Mouse (Mus musculus): Measurements from ENCODE around the gene Ptger1. TPM values are rescaled to one million over a fixed set of nuclear protein-coding genes. Genes with fewer than 3 reads are reported as not detected.

Gene Ptger1
- polyA plus RNA-seq (2012; rRNA removed): 1.3 and 1.4 TPM in 2 replicates

DNA sequence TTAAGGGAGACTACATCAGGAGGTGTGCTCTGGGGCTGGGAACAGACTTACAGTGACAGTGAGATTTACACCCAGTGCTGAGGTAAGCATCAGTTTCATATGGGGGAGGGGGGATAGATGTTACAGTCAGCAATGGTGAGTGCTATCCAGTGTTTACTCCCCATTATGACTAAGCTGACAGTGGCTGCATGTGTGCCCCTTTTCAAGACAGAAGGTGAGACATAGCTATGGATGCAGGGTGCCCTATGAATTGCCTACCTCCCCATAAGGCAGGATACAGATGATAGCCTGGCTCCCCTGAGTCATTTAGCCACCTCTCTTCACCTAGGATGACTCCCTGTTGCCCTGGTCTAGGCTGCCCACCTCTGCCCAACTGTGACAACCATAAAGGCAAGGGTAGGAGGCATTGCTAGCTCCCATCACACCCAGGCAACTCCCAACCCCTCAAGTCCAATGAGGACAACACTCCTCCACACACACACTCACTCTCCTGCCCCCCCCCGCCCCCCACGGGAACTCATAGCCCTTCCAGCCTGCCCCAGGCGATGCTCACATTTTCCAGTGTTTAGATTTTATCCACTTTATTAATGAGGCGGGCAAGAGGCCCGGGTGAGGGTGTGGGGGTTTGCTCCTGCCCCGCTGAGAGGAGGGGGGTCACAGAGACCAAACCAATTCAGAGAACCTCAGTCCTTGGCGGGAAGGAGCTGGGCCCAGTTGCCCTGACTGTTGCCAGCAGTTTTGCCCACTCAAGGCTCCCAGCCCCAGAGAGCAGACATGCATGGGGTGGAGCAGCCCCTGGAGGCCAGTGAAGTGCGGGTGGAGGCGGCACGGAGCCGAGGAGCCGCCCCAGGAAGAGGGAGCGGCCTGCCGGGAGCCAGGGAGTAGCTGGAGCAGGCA, at the start of gene Ptger1:
Gene Ptger1, plus strand, starts transcription at position 710 of the 897 bp plus-strand sequence.
- DNase-seq (ENCODE audit: low read depth): no peak

DNA sequence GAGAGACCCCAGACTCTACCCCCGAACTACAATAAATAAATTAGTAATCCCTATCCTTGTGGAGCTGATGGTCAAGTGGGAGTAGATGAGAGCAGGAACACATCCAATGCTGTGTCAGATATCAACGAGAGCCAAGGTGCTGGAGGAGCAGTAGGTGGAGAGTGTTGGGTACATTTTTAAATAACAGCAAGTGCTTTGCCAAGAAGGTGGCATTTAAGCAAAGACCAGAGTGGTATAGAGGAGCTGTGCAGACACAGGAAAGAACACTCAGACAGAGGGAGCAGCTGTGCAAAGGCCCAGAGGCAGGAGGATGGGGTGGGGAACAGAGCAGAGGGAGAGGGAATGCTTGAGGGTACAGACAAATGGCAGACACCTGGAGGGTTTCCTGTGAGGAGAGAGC, 49.4 kb upstream of the Ptger1 start:
- no peak for DNase-seq (ENCODE audit: low read depth)

DNA sequence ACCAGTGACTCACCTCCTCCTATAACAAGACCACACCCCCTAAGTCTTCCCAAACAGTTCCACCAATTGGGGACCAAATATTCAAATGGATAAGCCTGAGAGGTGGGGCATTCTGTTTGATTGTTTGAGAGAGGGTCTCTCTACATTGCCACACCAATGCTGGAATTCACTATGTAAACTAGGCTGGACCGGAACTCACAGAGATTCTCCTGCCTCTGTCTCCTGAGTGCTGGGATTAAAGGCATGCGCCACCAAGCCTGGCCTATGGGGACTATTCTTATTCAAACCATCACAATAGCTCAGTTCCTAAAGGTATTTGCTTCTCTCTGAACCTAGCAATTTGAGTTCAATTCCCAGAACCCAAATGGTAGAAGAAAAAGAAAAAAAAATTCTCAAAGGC, 47.9 kb upstream of the Ptger1 start:
- DNase-seq (ENCODE audit: low read depth): no peak

DNA sequence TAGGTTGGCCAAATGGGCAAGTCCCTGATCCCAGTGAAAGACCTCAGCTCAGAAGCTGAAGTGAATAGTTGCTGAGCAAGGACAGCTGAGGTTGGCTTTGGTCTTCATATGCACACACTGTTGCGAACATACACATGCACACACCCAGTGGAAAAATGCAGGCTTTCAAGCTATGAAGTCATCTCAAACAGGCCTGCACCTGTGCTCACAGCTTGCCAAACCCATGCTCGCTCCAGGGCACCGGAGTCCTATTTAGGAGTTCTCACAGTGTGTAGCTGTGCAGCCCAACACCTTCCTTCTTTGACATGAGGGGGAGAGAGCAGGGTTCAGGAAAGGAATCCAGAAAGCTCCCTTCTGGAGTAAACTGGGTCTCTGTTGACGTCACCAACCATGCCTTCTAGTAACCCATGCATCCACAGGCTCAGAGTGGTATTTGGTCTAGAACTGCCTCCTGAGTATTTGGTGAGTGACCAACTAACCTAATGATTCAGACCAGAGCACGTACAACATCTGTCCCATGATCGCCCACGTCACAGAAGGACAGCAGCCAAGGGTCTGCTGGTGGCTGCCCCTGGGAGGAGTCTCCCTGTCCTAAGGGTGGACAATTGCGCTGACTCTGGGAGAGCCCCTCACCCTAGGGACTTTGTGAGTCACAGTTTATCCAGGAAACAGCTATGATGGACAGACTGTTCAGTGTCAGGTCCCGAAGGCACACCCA, 46.8 kb upstream of the Ptger1 start:
- peak; percentile 83 for DNase-seq (ENCODE audit: low read depth)

DNA sequence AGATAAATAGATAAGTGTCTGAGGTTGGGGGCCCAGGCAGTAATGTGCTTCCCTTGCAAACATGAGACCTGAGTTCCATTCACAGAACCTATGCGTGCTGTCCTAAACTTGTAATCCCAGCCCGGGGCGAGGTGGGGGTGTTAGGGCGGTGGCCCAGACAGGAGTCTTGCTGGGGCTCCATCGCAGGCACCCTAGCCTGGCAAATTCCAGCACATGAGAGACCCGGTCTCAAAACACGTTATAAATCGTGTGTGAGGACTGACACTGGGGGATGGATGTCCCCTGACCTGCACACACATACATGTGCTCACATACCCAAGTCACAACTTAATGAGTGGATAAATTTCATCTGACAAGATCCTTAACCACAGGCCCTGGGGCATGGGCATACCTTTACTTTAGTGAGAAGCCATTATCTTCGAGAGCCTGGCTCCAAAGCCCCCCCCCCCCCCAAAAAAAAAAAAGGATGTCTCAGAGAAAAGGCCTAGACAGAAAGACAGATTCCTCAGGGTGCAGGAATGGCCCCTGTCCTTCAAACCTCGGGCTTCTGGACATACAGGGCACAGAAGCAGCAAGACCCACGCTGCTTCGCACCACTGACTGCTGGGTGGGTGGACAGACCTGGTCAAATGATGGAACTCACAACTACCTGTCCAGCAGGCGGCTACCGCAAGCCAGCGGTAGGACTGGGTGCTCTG, 44.6 kb upstream of the Ptger1 start:
- DNase-seq (ENCODE audit: low read depth): no peak

DNA sequence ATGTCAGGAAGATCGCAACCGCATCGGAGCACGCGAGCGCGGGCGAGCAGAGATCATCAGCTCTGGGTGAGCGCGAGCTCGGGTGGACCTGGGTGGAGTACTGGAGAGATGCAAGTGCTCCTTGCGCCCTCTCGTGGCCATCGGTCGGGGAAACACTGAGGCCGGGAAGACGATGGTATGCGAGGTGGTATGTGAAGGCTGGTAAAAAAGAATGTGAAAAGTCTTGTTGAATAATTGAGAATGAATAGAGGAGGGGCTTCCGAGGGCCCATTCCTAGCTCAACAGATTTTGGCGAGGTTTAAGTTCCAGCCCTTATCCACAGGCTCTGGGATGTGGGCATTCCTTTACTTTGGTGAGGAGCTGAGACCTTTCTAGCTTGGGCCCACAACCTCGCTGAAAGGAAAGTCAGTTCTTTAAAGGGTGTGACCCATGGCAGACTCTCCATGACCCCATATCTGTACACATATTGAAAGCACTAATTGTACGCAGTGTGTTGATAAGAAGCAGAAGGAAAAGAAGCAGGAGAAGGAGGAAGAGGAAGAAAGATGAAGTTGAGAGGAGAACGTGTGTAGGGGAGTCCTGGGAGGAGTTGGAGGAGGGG, 44.0 kb upstream of the Ptger1 start:
- no peak for DNase-seq (ENCODE audit: low read depth)

DNA sequence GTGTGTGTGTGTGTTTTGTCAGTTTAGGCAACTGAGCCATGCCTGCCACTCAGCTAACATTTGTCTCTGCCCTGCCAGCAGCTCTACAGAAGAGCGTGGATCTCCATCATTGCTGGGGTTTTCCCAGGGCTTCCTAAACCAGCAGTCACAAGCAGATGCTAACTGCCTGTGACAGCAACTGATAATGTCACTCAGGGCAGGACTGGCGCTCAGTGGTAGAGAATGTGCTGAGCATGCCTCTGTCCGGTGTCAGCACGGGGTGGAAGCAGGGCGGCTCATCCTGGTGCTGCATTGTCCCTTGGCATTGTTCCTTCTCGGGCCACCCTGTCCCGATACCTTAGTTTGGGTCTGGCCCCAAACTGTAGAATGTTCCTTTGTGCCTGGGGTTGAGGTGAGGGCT, 42.9 kb upstream of the Ptger1 start:
- no peak for DNase-seq (ENCODE audit: low read depth)

DNA sequence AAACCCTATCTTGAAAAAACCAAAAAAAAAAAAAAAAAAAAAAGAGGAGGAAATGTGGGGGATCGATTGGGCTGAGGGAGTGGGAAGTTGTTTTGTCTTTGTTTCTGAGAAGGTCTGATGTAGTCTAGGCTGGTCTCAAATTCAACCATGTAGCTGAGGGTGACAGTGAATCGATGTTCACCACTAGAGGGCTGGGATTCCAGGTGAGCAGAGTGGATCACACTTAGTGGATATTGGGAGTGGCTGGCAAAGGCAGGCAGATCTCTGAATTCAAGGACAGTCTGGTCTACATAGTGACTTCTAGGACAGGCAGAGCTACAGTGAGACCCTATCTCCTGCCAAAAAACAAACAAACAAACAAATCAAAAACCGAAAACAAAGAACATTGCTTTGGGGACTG, 41.7 kb upstream of the Ptger1 start:
- no peak for DNase-seq (ENCODE audit: low read depth)

DNA sequence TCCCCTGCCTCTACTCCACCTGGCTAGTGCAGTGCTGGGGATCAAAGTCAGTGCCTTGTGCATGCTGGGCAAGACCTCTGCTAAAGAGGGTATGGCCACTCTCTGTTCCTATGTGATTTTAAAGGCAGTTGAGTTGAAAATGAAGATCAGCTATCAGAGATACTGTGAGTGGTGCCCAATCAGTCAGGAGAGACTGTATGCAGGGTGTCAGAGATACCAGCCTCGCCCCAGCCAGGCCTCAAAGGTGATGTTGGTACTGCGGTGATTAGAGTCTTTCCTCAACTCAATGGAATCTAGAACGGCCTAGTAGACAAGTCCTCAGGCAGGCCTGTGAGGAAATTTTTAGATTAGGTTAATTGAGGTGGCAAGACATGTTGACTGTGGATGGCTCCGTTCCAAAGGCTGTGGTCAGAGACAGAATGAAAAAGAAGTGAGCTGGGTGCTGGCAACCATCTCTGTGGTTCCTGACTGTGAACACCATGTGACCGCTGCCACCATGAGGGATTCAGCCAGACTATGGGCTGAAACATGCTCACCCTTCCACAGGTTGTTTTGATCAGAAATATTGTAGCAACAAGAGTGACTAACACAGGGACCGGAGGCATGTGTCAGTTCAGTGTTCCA, 40.7 kb upstream of the Ptger1 start:
- no peak for DNase-seq (ENCODE audit: low read depth)

DNA sequence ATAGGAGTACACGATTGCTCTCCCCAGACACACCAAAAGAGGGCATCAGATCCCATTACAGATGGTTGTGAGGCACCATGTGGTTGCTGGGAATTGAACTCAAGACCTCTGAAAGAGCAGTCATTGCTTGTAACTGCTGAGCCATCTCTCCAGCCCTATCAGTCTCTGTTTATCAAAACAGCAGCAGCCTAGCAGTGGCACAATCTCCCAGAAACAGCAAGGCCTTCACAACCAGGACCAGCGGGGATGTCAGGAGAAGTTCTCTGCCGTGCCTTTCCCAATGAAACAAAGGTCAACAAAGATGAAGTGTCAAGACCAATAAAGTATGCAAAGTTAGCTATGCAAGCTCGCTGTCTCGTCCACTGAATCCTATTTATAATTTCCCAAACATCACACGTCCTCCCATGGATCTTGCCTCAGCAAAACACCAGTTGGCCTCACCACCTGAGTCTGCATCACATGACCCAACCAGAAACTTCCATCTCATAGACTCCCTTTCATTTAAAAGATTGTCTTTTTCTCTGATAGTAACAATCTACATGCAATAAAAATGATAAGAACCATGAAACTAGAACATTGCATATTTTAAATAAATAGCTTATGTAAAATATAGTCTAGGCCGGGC, 34.3 kb upstream of the Ptger1 start:
- no peak for DNase-seq (ENCODE audit: low read depth)

DNA sequence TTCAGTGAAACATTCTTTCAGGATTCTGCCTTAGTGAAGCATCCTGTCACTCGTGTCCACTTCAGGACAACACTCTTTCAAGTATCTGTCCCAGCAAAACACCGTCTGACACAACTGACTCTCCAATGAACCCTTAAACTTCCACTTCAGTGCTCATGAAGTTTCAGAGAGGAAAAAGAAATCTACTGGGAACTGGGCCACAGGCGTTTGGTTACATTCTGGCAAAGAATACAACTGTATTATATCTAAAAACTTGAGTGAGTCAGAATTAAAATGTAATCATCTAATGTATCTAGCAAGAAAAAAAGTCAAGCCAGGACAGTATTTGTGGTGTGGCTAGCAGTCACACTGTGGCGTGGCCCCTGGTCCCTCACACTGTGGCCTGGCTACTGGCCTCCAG, 27.6 kb upstream of the Ptger1 start:
- DNase-seq (ENCODE audit: low read depth): no peak

DNA sequence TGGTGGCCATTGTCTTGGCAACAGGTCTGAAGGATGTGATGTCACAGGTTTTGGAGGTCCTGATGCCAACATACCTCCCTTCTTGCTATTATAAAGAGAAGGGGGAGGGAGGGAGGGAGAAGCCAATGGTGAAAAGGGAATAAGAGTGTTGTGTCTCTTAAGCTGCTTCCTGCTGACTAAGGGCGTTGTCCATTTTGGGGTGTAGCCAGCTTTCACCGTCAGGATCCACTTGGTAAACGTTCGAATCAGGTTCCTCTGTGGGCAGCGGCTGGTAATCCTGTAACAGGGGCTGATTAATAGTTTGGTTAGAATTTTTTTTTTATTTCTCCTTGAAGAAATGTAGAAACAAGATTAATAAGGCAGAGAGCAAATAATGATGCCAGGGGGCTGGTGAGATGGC, 26.8 kb upstream of the Ptger1 start:
- DNase-seq (ENCODE audit: low read depth): no peak

DNA sequence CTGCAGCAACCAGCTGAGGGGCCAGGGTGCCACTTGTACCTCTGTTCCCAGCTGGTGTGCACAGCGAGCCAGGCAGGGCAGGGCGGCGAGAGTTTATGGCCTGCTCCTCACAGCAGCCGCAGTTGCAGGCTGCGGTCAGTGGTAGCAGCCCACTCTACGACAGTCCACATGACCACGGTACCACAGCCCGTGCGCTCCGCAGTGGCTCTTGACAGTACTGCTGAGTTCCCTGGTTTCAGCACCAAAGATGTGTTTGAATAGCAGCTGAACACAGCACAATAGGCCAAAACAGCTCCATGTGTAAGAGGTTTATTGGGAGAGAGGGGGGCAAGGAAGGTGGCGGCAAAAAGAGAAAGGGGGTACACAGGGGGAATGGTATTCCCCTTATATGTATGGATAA, 19.0 kb upstream of the Ptger1 start:
- no peak for DNase-seq (ENCODE audit: low read depth)

DNA sequence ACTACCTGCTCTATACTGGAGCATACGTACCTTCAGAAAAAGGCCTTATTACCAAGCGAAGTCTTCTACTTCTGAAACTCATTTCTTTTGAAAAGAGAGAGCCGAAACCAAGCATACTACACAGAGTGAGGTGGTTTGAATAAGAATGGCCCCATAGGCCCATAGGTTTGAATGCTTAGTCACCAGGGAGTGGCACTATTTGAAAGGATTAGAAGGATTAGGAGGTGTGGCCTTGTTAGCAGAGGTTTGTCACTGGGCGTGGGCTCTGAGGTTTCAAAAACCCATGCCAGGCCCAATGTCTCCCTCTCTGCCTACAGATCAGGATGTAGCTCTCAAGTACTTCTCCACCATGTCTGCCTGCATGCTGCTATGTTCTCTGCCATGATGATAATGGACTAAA, 18.4 kb upstream of the Ptger1 start:
- no peak for DNase-seq (ENCODE audit: low read depth)

DNA sequence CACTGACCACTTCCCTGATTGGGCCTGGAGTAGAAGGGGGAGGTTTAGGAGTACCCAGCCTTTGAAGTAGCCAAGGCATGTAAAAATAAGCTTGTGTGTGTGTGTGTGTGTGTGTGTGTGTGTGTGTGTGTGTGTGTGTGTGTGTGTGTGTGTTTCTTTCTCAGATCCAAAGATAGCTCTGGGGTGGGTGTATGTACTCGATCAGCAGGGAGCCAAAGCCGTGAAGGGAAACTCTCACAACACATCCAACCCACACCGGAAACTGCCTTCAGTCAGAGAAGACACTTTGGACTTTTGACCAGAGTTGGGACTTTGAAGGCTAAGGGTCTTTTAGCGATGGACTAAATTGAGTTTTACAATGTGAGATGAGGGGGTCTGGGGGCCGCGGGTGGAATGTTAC, 16.8 kb upstream of the Ptger1 start:
- no peak for DNase-seq (ENCODE audit: low read depth)

DNA sequence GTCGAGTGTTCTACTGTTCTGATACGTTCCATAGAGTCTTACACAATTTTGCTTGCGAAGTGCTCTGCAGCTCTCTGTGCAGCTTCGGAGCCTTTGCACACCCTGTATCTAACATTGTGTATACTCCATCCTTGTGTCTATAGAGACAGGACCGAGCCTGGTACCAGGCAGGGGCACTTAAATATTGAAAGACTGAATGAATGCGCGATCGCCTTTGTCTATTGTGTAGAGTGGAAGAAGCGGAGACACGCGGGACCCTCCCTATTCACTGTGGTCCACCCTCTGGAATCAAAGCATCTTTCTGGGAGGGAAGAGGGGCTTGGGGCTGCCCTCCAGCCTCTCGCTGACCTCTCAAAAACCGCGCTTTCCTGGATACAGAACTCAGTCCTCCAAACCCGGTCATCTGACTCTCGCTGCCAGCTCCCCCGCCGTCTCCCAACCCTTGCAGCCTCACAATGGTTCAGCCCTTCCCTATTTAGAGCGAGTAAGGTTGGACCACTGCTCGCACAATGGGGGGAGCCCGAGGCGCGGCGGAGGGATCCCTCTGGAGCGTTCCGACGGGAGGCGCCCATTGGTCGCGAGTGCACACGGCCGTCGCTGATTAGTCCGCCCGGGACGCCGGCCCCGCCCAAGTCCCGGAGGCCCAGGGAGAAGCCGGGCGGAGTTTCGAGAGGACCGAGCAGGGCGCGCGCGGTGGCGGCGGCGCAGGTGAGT, 14.3 kb upstream of the Ptger1 start, which contains the start of gene Gipc1:
Gene Gipc1, plus strand, starts transcription at position 648 of the 714 bp plus-strand sequence.
- DNase-seq (ENCODE audit: low read depth): peak; percentile 74

DNA sequence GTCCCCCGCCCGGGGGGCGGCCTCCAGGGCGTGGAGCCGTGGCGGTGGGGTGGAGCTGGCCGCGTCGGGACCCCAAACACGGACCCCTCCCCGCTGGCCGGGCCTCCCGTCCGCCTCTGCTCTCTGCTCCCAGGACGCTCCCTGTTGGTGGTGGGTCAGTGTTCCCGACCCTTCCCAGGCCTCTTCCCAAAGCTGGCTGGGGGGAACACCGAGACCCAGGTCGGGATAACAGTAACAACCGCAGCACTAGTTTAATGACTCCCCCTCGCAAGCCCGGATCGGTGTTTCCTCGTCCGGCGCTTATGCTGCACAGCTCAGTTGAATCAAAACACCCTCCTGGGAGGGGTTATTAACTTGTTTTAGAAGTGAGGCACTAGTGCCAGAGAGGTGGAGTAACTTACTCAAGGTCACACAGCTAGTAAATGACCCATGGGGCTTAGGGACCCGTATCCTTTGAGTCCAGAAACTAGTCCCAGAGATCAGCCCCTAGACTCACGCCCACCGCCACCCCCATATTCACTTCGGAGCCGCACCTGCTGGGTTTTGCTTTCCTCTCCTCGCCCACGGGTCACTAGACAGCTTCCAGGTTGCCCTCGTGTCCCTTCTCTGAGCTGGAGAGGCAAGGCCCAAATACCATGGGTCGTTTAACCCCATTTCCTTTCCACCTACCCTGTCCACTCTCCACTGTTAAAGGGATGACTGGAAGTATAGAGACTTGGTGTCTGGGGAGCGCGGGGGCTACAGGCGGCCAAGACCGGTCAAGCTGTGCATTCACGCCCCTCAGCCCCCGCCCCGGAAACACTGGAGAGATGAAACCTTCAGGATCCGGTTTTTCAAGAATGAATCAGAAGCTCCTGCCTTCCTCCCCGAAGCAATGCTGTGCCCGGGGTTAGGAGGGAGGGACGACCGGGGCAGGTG, 13.5 kb upstream of the Ptger1 start:
- no peak for DNase-seq (ENCODE audit: low read depth)

DNA sequence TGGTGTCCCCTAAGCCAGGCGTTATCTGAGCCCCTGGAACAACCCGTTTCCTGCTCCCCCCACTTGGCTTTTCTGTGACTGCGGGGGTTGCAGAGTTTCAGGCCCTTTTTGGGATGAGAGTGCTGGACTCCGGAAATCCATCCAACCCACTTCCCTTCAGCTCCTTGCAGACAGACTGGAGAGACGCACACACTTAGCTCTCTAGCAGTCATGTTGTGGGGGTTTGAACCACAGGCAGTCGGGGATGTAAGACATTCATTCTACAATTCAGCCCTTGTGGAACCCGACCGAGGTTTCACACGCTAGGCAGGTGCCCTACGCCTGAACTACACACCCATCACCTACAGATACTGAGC, 12.8 kb upstream of the Ptger1 start:
- no peak for DNase-seq (ENCODE audit: low read depth)

DNA sequence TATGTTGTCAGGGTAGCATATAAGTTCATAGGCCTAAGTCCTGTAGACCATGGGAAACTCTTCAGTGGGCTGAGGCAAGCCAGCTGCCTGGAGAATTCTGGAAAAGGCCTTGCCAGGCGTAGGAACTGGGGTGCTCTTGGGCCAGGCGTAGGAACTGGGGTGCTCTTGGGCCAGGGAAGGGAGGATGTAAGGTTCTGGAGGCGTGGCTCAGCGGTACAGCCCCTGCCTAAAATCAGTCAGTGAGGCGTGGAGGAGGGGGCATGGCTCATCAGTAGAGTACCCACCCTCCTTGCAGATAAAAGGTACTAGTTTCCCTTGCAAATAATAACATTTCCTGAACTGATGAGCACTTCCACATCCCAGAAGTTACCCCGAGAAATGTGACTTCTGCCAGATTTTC, 11.8 kb upstream of the Ptger1 start:
- no peak for DNase-seq (ENCODE audit: low read depth)
